Mouse (Mus musculus): ENCODE data around the gene Tspan5.

The Tspan5 gene

GRCm38 (mm10) chr3:138852982-138853689 is 111.1 kb downstream of the Tspan5 start:
- no peak for DNase-seq

- DNase-seq: no peak
Measured at GRCm38 (mm10) chr3:138853996-138854836, 112.2 kb downstream of the Tspan5 start.

- no peak for DNase-seq
Measured at GRCm38 (mm10) chr3:138855387-138855786, 113.4 kb downstream of the Tspan5 start.

- DNase-seq: no peak
Measured at GRCm38 (mm10) chr3:138856946-138857345, 115.0 kb downstream of the Tspan5 start.

- no peak for DNase-seq
Measured at GRCm38 (mm10) chr3:138857805-138858546, 116.0 kb downstream of the Tspan5 start.

- DNase-seq: no peak
Measured at GRCm38 (mm10) chr3:138858649-138859048, 116.7 kb downstream of the Tspan5 start.

- no peak for DNase-seq
Measured at GRCm38 (mm10) chr3:138859166-138859565, 117.2 kb downstream of the Tspan5 start.

GRCm38 (mm10) chr3:138859666-138860065 is 117.7 kb downstream of the Tspan5 start:
- DNase-seq: no peak

- no peak for DNase-seq
Measured at GRCm38 (mm10) chr3:138860257-138860760, 118.3 kb downstream of the Tspan5 start.

- no peak for DNase-seq
Measured at GRCm38 (mm10) chr3:138861032-138861431, 119.0 kb downstream of the Tspan5 start.

- DNase-seq: no peak
Measured at GRCm38 (mm10) chr3:138861589-138861988, 119.6 kb downstream of the Tspan5 start.

- no peak for DNase-seq
Measured at GRCm38 (mm10) chr3:138864166-138864648, 122.2 kb downstream of the Tspan5 start.

- DNase-seq: no peak
Measured at GRCm38 (mm10) chr3:138865271-138865670, 123.3 kb downstream of the Tspan5 start.

- no peak for DNase-seq
Measured at GRCm38 (mm10) chr3:138867149-138867848, 125.3 kb downstream of the Tspan5 start.

GRCm38 (mm10) chr3:138868409-138868808 is 126.4 kb downstream of the Tspan5 start:
- DNase-seq: no peak

- no peak for DNase-seq
Measured at GRCm38 (mm10) chr3:138875282-138875681, 133.3 kb downstream of the Tspan5 start.

- peak; percentile 51 for DNase-seq
Measured at GRCm38 (mm10) chr3:138875936-138876335, 133.9 kb downstream of the Tspan5 start.

GRCm38 (mm10) chr3:138876418-138876817 is 134.4 kb downstream of the Tspan5 start:
- peak; percentile 39 for DNase-seq

- peak; percentile 83 for DNase-seq
Measured at GRCm38 (mm10) chr3:138876931-138877361, 135.0 kb downstream of the Tspan5 start.

- DNase-seq: peak; percentile 21
Measured at GRCm38 (mm10) chr3:138877741-138878140, 135.7 kb downstream of the Tspan5 start.

GRCm38 (mm10) chr3:138880999-138881724 is 139.2 kb downstream of the Tspan5 start:
- DNase-seq: no peak

Measured in thymus, postnatal 25 days (tissue).